Mouse (Mus musculus) ES-Bruce4 (cell line): Measurements from ENCODE around the gene Plekhm3.

Source experiments
- CTCF ChIP-seq: IDR thresholded peaks from one replicate; pipeline ENCODE4 v1.8.1; 2011; ENCODE audit warnings: low read depth, low read length
- POLR2A ChIP-seq: IDR thresholded peaks from one replicate; pipeline ENCODE4 v1.8.1; 2011; ENCODE audit warnings: low read length; ENCODE audit not compliant: insufficient read depth

DNA sequence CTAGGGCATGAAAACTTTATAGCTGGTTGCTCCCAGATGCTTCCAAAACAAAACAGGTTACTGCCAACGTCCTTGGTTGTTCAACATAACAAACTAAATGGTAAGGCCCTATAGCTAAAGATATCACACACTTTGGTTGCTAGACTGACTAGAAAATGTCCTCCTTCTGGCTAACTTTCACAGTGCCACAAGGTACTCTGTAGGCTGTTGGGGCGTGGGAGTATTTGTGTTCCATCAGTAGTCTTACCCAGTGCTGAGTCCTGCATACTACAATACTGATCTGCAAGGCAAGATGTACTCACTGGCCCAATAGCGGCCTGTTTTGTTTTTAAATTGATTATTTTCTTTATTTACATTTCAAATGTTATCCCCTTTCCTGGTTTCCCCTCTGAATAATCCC is 56.9 kb downstream of the Plekhm3 start:
- TF ChIP-seq CTCF (no peak), POLR2A (no peak)
